Mouse (Mus musculus): Measurements from ENCODE around the gene Polh. TPM values are rescaled to one million over a fixed set of nuclear protein-coding genes. Genes with fewer than 3 reads are reported as not detected.

Gene Polh
- polyA plus RNA-seq, 1 experiment from 2014 or later = 19.2 TPM

GRCm38 (mm10) chr17:46236067-46236466, 33.6 kb upstream of the Polh start:
- WGBS = 77% methylated on average over 1 of the region's 1 CpGs
- no peak for ATAC-seq (ENCODE audit: low FRiP score, low read depth)
- H3K9me3 ChIP-seq = no peaks in the 10 kb centered on the region
- H3K4me3 ChIP-seq = no peak overlapping the region
- H3K4me2 ChIP-seq (replicated peaks) = no peak overlapping the region
- no peak overlapping the region for H3K9ac ChIP-seq
- peaks cover 90% of the 10 kb centered on the region for H3K36me3 ChIP-seq
- H3K27me3 ChIP-seq = no peaks in the 10 kb centered on the region
- no peaks in the 10 kb centered on the region for H3K4me1 ChIP-seq
- H3K27ac ChIP-seq = no peak overlapping the region

- Histone ChIP-seq H3K9me3 (no peaks in the 10 kb centered on the region), H3K27me3 (no peaks in the 10 kb centered on the region), H3K36me3 (peaks cover 99% of the 10 kb centered on the region), H3K9ac (no peak overlapping the region), H3K4me1 (no peaks in the 10 kb centered on the region), H3K4me3 (no peak overlapping the region), H3K27ac (no peak overlapping the region), H3K4me2 (replicated peaks) (no peak overlapping the region)
- ATAC-seq (ENCODE audit: low FRiP score, low read depth) = no peak
- 45% methylated on average over 7 of the region's 7 CpGs for WGBS
These were observed 25.1 kb upstream of the Polh start for GRCm38 (mm10) chr17:46227576-46227975.

- Histone ChIP-seq H3K27ac (no peak overlapping the region), H3K4me3 (no peak overlapping the region), H3K9ac (no peak overlapping the region), H3K4me1 (no peaks in the 10 kb centered on the region), H3K27me3 (no peaks in the 10 kb centered on the region), H3K9me3 (no peaks in the 10 kb centered on the region), H3K36me3 (peaks cover 100% of the 10 kb centered on the region), H3K4me2 (replicated peaks) (no peak overlapping the region)
- no peak for ATAC-seq (ENCODE audit: low FRiP score, low read depth)
- WGBS = 89% methylated on average over 3 of the region's 3 CpGs
These were observed 19.2 kb upstream of the Polh start for GRCm38 (mm10) chr17:46221601-46222000.

GRCm38 (mm10) chr17:46210550-46210949, 8.1 kb upstream of the Polh start:
- Histone ChIP-seq H3K27me3 (no peaks in the 10 kb centered on the region), H3K4me1 (no peaks in the 10 kb centered on the region), H3K4me3 (no peak overlapping the region), H3K9me3 (no peaks in the 10 kb centered on the region), H3K36me3 (peaks cover 95% of the 10 kb centered on the region), H3K9ac (no peak overlapping the region), H3K27ac (no peak overlapping the region), H3K4me2 (replicated peaks) (no peak overlapping the region)
- no peak for ATAC-seq (ENCODE audit: low FRiP score, low read depth)
- 93% methylated on average over 3 of the region's 3 CpGs for WGBS

- H3K36me3 ChIP-seq = peaks cover 68% of the 10 kb centered on the region
- no peak overlapping the region for H3K4me3 ChIP-seq
- H3K4me1 ChIP-seq = peaks cover 16% of the 10 kb centered on the region
- no peak overlapping the region for H3K4me2 ChIP-seq (replicated peaks)
- H3K9ac ChIP-seq = no peak overlapping the region
- no peak for ATAC-seq (ENCODE audit: low FRiP score, low read depth)
- H3K27me3 ChIP-seq = no peaks in the 10 kb centered on the region
- no peak overlapping the region for H3K27ac ChIP-seq
- no peaks in the 10 kb centered on the region for H3K9me3 ChIP-seq
These were observed 4.2 kb upstream of the Polh start for GRCm38 (mm10) chr17:46206676-46207075.

- peaks cover 48% of the 10 kb centered on the region for H3K36me3 ChIP-seq
- WGBS = under 1% methylated on average over 20 of the region's 20 CpGs
These were observed 633 bp upstream of the Polh start for GRCm38 (mm10) chr17:46203078-46203477.

GRCm38 (mm10) chr17:46201151-46201550, 1.3 kb downstream of the Polh start:
- Histone ChIP-seq H3K9ac (peak overlapping the region; percentile 94), H3K4me2 (replicated peaks) (peak overlapping the region; percentile 92), H3K27me3 (no peaks in the 10 kb centered on the region), H3K4me3 (peak overlapping the region; percentile 92), H3K4me1 (peaks cover 26% of the 10 kb centered on the region), H3K27ac (no peak overlapping the region), H3K9me3 (no peaks in the 10 kb centered on the region), H3K36me3 (peaks cover 48% of the 10 kb centered on the region)
- ATAC-seq (ENCODE audit: low FRiP score, low read depth) = no peak
- 71% methylated on average over 6 of the region's 6 CpGs for WGBS

More at GRCm38 (mm10) chr17:46203078-46203477, 633 bp upstream of the Polh start:
- H3K9me3 ChIP-seq = no peaks in the 10 kb centered on the region
- H3K4me2 ChIP-seq (replicated peaks) = peak overlapping the region; percentile 92
- peak overlapping the region; percentile 92 for H3K4me3 ChIP-seq
- H3K27ac ChIP-seq = peak overlapping the region; percentile 83
- peaks cover 26% of the 10 kb centered on the region for H3K4me1 ChIP-seq
- no peaks in the 10 kb centered on the region for H3K27me3 ChIP-seq
- H3K9ac ChIP-seq = peak overlapping the region; percentile 94
- no peak; the same call in 1 of the 2 replicates for ATAC-seq (ENCODE audit: low FRiP score, low read depth)

GRCm38 (mm10) chr17:46188829-46189228, 13.6 kb downstream of the Polh start:
- H3K27ac ChIP-seq = no peak overlapping the region
- H3K4me3 ChIP-seq = no peak overlapping the region
- H3K9ac ChIP-seq = no peak overlapping the region
- no peak for ATAC-seq (ENCODE audit: low FRiP score, low read depth)
- no peaks in the 10 kb centered on the region for H3K27me3 ChIP-seq
- H3K36me3 ChIP-seq = peaks cover 88% of the 10 kb centered on the region
- H3K4me2 ChIP-seq (replicated peaks) = no peak overlapping the region
- no peaks in the 10 kb centered on the region for H3K4me1 ChIP-seq
- no peaks in the 10 kb centered on the region for H3K9me3 ChIP-seq
- WGBS = 90% methylated on average over 2 of the region's 2 CpGs

- H3K36me3 ChIP-seq = peaks cover 96% of the 10 kb centered on the region
These were observed 20.2 kb downstream of the Polh start for GRCm38 (mm10) chr17:46182273-46182672.

GRCm38 (mm10) chr17:46170538-46170937, 31.9 kb downstream of the Polh start:
- Histone ChIP-seq H3K36me3 (peaks cover 84% of the 10 kb centered on the region), H3K9ac (no peak overlapping the region), H3K4me1 (no peaks in the 10 kb centered on the region), H3K4me3 (no peak overlapping the region), H3K9me3 (no peaks in the 10 kb centered on the region), H3K27me3 (no peaks in the 10 kb centered on the region), H3K4me2 (replicated peaks) (no peak overlapping the region), H3K27ac (no peak overlapping the region)
- ATAC-seq (ENCODE audit: low FRiP score, low read depth) = no peak
- 73% methylated on average over 3 of the region's 3 CpGs for WGBS

More at GRCm38 (mm10) chr17:46182273-46182672, 20.2 kb downstream of the Polh start:
- Histone ChIP-seq H3K27me3 (no peaks in the 10 kb centered on the region), H3K9me3 (no peaks in the 10 kb centered on the region), H3K4me3 (no peak overlapping the region), H3K27ac (no peak overlapping the region), H3K4me1 (no peaks in the 10 kb centered on the region), H3K4me2 (replicated peaks) (no peak overlapping the region), H3K9ac (no peak overlapping the region)
- 83% methylated on average over 4 of the region's 4 CpGs for WGBS
- ATAC-seq (ENCODE audit: low FRiP score, low read depth) = no peak

- H3K27ac ChIP-seq = no peak overlapping the region
- no peak for ATAC-seq (ENCODE audit: low FRiP score, low read depth)
- H3K36me3 ChIP-seq = peaks cover 95% of the 10 kb centered on the region
- H3K9ac ChIP-seq = no peak overlapping the region
- H3K4me3 ChIP-seq = no peak overlapping the region
- 95% methylated on average over 5 of the region's 5 CpGs for WGBS
- H3K27me3 ChIP-seq = no peaks in the 10 kb centered on the region
- H3K4me2 ChIP-seq (replicated peaks) = no peak overlapping the region
- no peaks in the 10 kb centered on the region for H3K9me3 ChIP-seq
- no peaks in the 10 kb centered on the region for H3K4me1 ChIP-seq
These were observed 33.7 kb downstream of the Polh start for GRCm38 (mm10) chr17:46168768-46169167.

- Histone ChIP-seq H3K4me3 (no peak overlapping the region), H3K27ac (no peak overlapping the region), H3K9ac (peak overlapping the region; percentile 10; the same call in 1 of the 2 replicates), H3K9me3 (no peaks in the 10 kb centered on the region), H3K4me2 (replicated peaks) (no peak overlapping the region), H3K27me3 (no peaks in the 10 kb centered on the region), H3K4me1 (no peaks in the 10 kb centered on the region), H3K36me3 (peaks cover 98% of the 10 kb centered on the region)
- 41% methylated on average over 5 of the region's 5 CpGs for WGBS
- no peak for ATAC-seq (ENCODE audit: low FRiP score, low read depth)
These were observed 34.1 kb downstream of the Polh start for GRCm38 (mm10) chr17:46168318-46168717.

GRCm38 (mm10) chr17:46167014-46167413, 35.4 kb downstream of the Polh start:
- 85% methylated on average over 11 of the region's 11 CpGs for WGBS
- no peak overlapping the region for H3K27ac ChIP-seq
- H3K4me1 ChIP-seq = peaks cover 13% of the 10 kb centered on the region
- no peak for ATAC-seq (ENCODE audit: low FRiP score, low read depth)
- no peak overlapping the region for H3K4me3 ChIP-seq
- no peak overlapping the region for H3K4me2 ChIP-seq (replicated peaks)
- no peaks in the 10 kb centered on the region for H3K9me3 ChIP-seq
- H3K9ac ChIP-seq = no peak overlapping the region
- H3K27me3 ChIP-seq = no peaks in the 10 kb centered on the region
- H3K36me3 ChIP-seq = peaks cover 88% of the 10 kb centered on the region
